Mouse (Mus musculus): ENCODE data around the gene Tmc6. TPM values are rescaled to one million over a fixed set of nuclear protein-coding genes. Genes with fewer than 3 reads are reported as not detected.
A peak's percentile ranks its signal among the peaks of the same experiment; 100 is the strongest.

The Tmc6 gene
- total RNA-seq (2012; rRNA removed) (24.8 and 26.8 TPM in 2 replicates), total RNA-seq (2014; rRNA removed) (16.3 and 16.8 TPM in 2 replicates), polyA plus RNA-seq (2012; ENCODE audit: insufficient read length, low read depth) (28.4 and 30.0 TPM in 2 replicates)

DNA sequence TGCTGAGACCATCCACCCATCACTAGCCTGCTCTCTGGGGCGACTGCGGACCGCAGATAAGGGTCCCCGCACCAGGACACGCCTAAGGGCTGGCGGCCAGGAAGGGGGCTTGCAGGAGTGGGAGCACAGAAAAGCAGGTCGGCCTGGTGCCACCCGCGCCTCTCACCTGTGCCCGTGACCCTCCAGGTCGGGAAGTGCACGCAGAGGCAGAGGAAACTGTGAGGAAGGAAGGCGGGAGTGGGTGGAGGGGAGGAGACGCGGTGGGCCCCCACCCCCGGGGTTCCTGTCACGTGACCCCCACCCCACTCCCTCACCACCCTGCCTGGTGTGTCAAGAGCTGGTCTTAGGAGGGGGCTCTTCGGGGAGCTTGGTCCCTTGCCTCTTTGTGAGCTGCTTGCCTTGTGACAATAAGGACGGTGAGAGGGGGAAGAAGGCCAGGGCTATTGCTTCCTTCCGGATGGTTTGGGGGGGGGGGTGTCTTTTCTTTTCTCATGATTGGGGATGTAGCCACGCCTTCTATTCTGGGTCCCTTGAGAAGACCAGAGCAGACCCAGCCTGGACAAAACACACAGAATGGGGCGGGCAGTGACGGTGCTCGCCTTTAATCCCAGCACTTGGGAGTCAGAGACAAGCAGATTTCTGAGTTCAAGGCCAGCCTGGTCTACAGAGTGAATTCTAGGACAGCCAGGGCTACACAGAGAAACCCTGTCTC is at the start of gene Tmc6, which contains the start of gene Tmc8:
Gene Tmc6, minus strand, starts transcription at position 206 of the 712 bp plus-strand sequence.
Gene Tmc8, plus strand, starts transcription at position 84 of the 712 bp plus-strand sequence.
- Histone ChIP-seq H3K4me3 (replicated peaks in 1 of 3; ENCODE audit: low read depth in 2 of 3, low read length in 2 of 3, poor library complexity in 1 of 3) (peak within 1 kb of the TSS; percentile 31 to 94 (median 71)), H3K4me2 (ENCODE audit: insufficient read depth, low read depth, poor library complexity, severe bottlenecking) (peak within 1 kb of the TSS; percentile 41), H3K36me3 (replicated peaks in 1 of 2; ENCODE audit: control insufficient read depth in 1 of 2, insufficient read depth in 1 of 2, low read length in 1 of 2) (peaks cover 8 to 44% of the 10 kb centered on the region in 2 experiments), H3K27ac (ENCODE audit: insufficient read depth, low read depth) (peak within 1 kb of the TSS; percentile 50), H3K9ac (ENCODE audit: insufficient read depth, low read depth) (peak within 1 kb of the TSS; percentile 19), H3K27me3 (replicated peaks) (no peaks in the 10 kb centered on the region), H3K79me2 (replicated peaks; ENCODE audit: control insufficient read depth, extremely low read depth, insufficient read depth, poor library complexity, severe bottlenecking) (no peaks in the 10 kb centered on the region), H3K9me3 (replicated peaks; ENCODE audit: low read length) (no peaks in the 10 kb centered on the region), H3K4me1 (ENCODE audit: control insufficient read depth in 1 of 2, insufficient read depth in 2 of 2) (peaks cover 8 to 57% of the 10 kb centered on the region in 2 experiments; a peak in 3 of 4 replicates)
- peak; percentile 27 for DNase-seq (ENCODE audit: extremely low read depth)
- TF ChIP-seq ELF1 (IDR thresholded peaks at IDR 0.05; ENCODE audit: low read depth, low read length) (peak; percentile 12; the same call in 1 of the 2 replicates), USF2 (conservative IDR thresholded peaks at IDR 0.05; ENCODE audit: low read depth, low read length) (peak; percentile 54), PAX5 (IDR thresholded peaks at IDR 0.05; ENCODE audit: low read length) (no peak), JUND (conservative IDR thresholded peaks at IDR 0.05; ENCODE audit: low read depth, low read length) (no peak), ETS1 (conservative IDR thresholded peaks at IDR 0.05; ENCODE audit: low read depth, low read length) (no peak), MAFK (IDR thresholded peaks at IDR 0.05; ENCODE audit: insufficient replicate concordance, low read length) (no peak), POLR2AphosphoS2 (IDR thresholded peaks at IDR 0.05; ENCODE audit: low read depth, low read length) (no peak), RCOR1 (conservative IDR thresholded peaks at IDR 0.05; ENCODE audit: low read depth, low read length) (no peak), BHLHE40 (IDR thresholded peaks at IDR 0.05; ENCODE audit: low read depth, low read length) (peak; percentile 79), SMC3 (IDR thresholded peaks at IDR 0.05; ENCODE audit: low read depth, low read length) (no peak), MYC (IDR thresholded peaks at IDR 0.05; ENCODE audit: low read depth, low read length) (no peak), E2F4 (IDR thresholded peaks at IDR 0.05; ENCODE audit: insufficient replicate concordance, low read depth, low read length) (no peak), RAD21 (IDR thresholded peaks at IDR 0.05; ENCODE audit: low read depth, low read length) (no peak), CTCF (conservative IDR thresholded peaks at IDR 0.05 in 1 of 2, IDR thresholded peaks at IDR 0.05 in 1 of 2; ENCODE audit: low read depth in 2 of 2, low read length in 2 of 2) (no peak), CHD1 (IDR thresholded peaks at IDR 0.05; ENCODE audit: low read depth, low read length) (no peak), NRF1 (IDR thresholded peaks at IDR 0.05; ENCODE audit: low read depth, low read length) (no peak), KAT2A (IDR thresholded peaks at IDR 0.05; ENCODE audit: insufficient replicate concordance, low read length) (no peak), CHD2 (IDR thresholded peaks at IDR 0.05; ENCODE audit: low read length) (no peak), IRF4 (IDR thresholded peaks at IDR 0.05; ENCODE audit: low read depth, low read length) (no peak), HCFC1 (IDR thresholded peaks at IDR 0.05; ENCODE audit: low read depth, low read length) (no peak), TCF12 (IDR thresholded peaks at IDR 0.05; ENCODE audit: low read depth, low read length) (no peak), JUN (IDR thresholded peaks at IDR 0.05; ENCODE audit: insufficient read depth, low read depth, low read length) (no peak), NELFE (IDR thresholded peaks at IDR 0.05; ENCODE audit: low read depth, low read length) (no peak), MEF2A (IDR thresholded peaks at IDR 0.05; ENCODE audit: borderline replicate concordance, low read depth, low read length) (no peak), UBTF (IDR thresholded peaks at IDR 0.05; ENCODE audit: low read depth, low read length) (no peak), USF1 (IDR thresholded peaks at IDR 0.05; ENCODE audit: low read depth, low read length) (peak; percentile 85), ZNF384 (IDR thresholded peaks at IDR 0.05; ENCODE audit: low read depth, low read length) (no peak)
- in situ Hi-C loops (cut with MboI; ENCODE audit: low pct_ligation_motif_present, low pct_unique_long_range_greater_than_20kb, low sequenced_read_pairs): no loop called here
- dilution Hi-C loops (cut with MboI; ENCODE audit: extremely low pct_ligation_motif_present, extremely low pct_unique_long_range_greater_than_20kb, low sequenced_read_pairs): no loop called here

Measured in CH12.LX (cell line).